Mouse (Mus musculus): ENCODE results near the gene Atp5b.
"Not testable (repeated sequence)": the region's sequence is repeated elsewhere in the genome, so short reads cannot be mapped to it uniquely, and the experiment has no call there.

The Atp5b gene

GRCm38 (mm10) chr10:128082880-128083421 is at the start of gene Atp5b:
TSS of gene Atp5b (plus strand) at chr10:128083273.
- DNase-seq, result peak; percentile 97

DNA sequence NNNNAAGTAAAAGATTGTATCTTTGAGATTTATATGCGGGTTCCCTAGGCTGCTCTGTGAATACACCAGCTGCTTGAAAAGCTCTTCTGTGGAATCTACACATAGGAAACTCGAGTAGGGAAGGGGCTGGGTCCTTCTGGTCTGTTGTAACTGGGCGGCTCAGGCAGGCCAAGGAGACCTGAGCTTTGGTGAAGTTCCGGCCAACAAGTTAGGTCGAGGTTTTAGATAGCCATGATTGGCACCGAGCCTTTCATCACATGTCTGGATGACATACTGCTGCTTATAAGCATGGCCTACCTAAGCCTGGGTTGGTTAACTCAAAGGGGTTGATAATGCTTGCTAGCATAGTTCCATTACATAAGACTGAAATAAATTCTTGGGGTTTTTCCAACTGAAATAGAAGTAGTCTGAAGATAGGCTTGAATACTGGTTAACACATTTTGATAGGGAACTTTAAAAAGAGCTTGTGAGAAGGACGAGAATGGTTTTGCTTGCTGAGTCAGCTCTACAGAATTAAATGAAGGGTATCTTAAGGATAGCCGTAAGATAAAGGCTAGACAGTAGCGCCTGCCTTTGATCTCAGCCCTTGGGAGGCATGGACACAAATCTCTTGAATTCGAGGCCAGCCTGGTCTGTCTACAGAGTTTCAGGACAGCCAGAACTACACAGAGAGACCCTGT is 46.2 kb upstream of the Atp5b start:
- DNase-seq, result peak; percentile 53

DNA sequence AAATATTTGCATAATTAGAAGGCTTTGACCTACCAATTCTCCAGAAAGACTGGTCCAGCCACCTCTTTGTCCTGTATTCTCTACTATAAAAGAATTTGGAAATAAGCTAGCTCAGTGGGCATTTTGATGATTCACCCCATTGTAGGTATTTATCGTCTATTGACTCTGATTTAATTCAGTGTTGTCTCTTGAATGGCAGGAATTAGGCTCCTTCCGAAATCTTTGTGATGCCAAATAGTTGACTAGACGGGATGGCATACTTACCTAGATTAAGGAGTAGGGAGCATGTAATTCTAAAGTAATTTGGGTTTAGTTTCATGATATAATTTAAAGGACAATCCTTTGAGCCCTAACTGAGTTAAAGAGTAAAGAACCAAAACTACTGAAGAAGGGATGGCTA is 45.2 kb upstream of the Atp5b start:
- no peak for DNase-seq

DNA sequence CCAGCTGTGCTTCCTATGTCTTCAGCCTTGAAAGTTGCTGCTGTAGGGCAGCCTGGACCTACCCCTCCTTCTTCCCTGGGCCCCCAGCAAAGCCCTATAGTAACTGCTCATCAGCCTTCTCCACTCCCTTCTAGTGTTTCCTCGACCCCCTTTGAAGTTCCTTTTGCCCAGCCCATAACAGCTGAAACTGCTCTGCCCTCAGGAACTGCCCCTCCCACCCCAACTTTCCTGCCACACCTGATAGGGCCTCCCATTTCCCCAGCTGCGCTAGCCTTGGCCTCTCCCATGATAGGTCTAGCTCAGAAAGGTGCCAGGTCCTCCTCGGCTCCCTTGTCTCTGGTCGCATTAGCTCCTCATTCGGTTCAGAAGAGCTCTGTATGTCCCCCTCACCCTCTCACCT is 43.9 kb upstream of the Atp5b start:
- peak; percentile 81 for DNase-seq

DNA sequence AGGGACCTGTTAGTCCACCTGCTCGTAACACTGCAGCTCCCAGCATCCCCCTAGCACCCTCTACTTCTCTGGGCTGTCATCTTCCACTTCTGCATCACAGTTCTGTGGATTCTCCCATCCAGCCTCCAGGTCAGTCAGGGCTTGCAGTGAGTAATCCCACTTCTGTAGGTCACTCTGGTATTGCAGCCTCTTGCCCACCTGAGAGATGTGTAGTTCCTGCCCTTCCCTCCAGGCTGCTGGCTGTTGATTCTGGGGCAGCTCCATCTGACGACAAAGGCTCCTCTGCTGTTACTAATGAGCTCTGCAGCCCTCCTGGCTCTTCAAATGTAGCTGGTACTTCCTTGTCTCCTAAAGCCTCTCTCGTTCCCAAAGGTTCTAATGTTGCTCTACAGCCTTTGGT is 43.2 kb upstream of the Atp5b start:
- DNase-seq, result no peak

DNA sequence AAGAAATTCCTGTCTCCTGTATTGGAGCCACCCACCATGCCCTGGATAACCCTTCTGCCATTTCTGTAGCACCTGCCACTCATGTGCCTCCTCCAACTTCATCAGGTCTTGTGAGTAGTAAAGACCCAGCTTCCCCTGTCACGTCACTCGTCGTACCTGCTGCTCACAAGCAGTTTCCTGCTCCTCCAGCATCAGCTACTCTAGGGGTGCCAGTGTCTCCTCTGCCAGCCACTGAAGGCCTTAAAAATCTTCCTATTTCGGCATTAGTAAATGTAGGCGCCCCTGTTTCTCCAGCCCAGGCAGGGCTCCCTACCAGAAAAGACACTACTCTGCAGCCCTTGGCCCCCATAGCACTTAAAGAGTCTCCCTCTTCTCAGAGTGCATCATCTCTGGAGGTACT is 42.8 kb upstream of the Atp5b start:
- DNase-seq, result no peak

DNA sequence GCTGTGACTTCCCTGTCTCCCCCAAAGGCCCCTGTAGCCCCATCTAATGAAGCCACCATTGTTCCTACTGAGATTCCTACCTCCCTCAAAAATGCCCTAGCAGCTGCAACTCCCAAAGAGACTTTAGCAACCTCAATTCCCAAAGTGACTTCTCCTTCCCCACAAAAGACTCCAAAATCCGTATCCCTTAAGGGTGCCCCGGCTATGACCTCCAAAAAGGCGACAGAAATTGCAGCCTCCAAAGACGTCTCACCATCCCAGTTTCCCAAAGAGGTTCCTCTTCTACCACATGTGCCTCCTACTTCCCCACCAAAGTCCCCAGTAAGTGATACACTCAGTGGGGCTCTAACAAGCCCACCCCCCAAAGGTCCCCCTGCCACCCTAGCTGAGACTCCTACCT is 41.4 kb upstream of the Atp5b start:
- no peak for DNase-seq

DNA sequence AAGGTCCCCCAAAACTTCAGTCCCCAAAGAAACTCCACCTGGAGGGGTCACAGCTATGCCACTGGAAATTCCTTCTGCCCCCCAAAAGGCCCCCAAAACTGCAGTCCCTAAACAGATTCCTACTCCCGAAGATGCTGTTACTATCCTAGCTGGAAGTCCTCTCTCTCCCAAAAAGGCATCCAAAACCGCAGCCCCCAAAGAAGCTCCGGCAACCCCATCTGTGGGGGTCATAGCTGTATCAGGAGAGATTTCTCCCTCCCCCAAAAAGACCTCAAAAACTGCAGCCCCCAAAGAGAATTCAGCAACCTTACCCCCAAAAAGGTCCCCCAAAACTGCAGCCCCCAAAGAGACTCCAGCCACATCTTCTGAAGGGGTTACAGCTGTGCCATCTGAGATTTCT is 40.6 kb upstream of the Atp5b start:
- no peak for DNase-seq

DNA sequence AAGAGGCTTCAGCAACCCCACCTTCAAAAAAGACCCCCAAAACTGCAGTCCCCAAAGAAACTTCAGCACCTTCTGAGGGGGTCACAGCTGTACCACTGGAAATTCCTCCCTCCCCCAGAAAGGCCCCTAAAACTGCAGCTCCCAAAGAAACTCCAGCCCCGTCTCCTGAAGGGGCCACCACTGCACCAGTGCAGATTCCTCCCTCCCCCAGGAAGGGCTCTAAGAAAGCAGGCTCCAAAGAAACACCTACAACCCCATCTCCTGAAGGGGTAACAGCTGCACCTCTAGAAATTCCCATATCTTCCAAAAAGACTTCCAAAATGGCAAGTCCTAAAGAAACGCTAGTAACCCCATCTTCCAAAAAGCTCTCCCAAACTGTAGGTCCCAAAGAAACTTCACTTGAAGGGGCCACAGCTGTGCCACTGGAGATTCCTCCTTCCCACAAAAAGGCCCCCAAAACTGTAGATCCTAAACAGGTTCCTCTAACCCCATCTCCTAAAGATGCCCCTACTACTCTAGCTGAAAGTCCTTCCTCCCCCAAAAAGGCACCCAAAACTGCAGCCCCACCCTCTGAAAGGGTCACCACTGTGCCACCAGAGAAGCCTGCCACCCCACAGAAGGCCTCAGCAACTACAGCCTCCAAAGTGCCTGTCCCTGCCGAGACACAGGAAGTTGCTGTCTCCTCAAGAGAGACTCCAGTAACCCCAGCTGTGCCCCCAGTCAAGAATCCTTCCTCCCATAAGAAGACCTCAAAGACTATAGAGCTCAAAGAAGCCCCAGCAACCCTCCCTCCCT is 39.8 kb upstream of the Atp5b start:
- no peak for DNase-seq

- no peak for DNase-seq
These were observed 34.9 kb upstream of the Atp5b start for GRCm38 (mm10) chr10:128048157-128048556.

GRCm38 (mm10) chr10:128049741-128050140 is 33.3 kb upstream of the Atp5b start:
- no peak for DNase-seq

DNA sequence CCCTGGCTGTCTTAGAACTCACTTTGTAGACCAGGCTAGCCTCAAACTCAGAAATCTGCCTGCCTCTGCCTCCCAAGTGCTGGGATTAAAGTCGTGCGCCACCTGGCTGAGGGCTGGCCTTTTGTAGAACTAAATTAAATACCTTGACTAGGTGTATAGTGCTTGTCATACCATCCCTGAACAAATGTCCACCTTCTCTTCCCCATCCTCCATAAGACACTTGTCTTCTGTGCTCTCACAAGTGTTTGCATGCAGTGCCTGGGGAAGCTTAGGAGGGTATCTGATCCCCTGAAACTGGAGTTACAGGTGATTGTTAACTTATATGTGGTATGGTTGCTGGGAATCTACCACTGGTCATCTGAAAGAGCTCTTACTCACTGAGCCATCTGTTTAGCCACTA is 32.7 kb upstream of the Atp5b start:
- DNase-seq, result no peak

DNA sequence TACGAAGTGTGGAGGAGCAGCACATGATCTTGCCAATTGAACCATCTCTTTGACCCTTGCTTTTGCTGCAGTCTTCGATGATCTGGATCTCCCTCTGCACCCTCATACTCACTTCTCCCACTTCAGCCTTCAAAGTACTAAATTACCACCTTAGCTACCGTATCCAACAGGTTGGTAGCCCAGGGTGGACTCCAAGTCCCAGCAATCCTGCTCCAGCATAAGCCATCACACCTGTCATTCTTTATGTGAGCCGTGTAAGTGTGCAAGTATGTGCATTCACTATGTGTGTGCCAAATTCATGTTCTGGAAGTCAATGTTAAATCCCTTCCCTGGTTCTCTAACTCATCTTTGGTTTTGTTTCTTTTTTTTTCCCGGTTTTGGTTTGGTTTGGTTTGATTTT is 31.5 kb upstream of the Atp5b start:
- DNase-seq, result no peak

DNA sequence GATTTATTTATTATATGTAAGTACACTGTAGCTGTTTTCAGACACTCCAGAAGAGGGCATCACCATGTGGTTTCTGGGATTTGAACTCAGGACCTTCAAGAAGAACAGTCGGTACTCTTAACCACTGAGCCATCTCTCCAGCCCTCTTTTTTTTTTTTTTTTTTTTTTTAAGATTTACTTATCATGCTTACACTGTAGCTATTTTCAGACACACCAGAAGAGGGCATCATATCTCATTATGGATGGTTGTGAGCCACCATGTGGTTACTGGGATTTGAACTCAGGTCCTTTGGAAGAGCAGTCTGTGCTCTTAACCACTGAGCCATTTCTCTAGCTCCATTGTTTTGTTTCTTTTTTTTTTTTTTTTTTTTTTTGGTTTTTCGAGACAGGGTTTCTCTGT is 30.9 kb upstream of the Atp5b start:
- not testable (repeated sequence) for DNase-seq

GRCm38 (mm10) chr10:128053001-128053400 is 30.1 kb upstream of the Atp5b start:
- no peak for DNase-seq

GRCm38 (mm10) chr10:128058184-128058583 is 24.9 kb upstream of the Atp5b start:
- DNase-seq, result no peak

DNA sequence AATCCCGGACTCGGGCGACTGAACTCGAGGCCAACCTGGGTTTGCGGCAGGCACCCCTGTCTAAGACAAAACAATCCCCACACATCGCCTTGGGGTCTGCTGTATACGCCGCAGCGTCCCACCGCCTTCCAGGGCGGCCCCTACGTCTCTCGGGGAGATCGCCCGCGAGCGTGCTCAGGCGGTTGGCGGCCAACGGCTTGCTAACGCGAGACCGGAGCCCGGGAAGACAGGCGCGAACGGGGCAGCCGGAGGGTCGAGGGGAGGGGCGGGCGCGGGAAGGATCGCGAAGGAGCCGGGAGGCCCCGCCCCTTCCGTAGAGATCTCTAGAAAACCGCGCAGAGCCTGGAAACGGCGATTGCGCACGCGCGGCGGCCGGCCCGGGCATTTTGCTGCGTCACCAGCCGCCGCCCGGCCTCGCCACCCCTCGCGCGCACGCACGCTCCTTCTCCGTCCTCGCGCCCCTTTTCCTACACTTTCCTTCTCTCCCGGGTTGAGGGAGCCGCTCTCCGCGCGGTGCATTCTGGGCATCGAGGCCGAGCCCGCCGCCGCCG is 24.4 kb upstream of the Atp5b start, which contains the start of gene Ptges3:
TSS of gene Ptges3 (plus strand) at position 354 of the 551 bp plus-strand sequence.
- DNase-seq, result peak; percentile 98

DNA sequence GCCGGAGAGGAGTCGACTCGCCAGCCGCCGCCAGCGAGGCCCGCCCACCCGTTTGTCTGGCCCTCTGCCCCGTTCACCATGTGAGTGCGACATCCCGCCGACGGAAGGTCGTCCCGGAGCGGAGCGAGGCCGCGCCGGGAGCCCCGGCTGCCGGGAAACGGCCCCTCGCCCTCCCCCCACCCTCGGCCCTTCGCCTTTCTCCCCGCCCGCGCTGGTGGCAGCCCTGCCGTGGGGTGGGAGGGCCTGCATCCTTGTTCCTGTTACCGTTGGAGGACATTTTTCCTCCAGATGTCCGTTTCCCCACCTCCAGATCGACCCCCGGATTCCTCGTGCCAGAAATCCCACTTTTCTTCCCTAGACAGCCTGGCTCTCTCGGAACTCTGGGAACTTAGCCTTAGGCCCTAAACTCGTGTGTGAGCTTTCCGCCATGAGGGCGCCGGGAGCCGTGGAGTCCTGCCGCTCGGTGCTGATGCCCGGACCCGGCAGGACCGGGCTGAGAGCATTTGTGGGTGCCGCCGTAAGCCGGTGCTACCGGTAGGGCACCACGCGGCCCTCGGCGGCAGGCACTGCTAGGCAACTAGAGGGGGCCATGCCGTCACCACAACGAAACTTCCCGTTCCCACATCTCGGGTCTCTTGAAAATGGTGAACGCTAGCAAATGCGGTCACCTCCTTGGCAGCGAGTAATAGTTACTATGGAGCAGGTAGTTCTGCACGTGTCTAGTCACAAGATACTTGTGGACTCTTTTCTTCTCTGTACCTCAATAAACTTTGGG is 23.7 kb upstream of the Atp5b start:
- peak; percentile 73 for DNase-seq

- DNase-seq, result peak; percentile 19
These were observed 22.0 kb upstream of the Atp5b start for GRCm38 (mm10) chr10:128061109-128061508.

GRCm38 (mm10) chr10:128062221-128062989 is 20.7 kb upstream of the Atp5b start:
- no peak for DNase-seq

DNA sequence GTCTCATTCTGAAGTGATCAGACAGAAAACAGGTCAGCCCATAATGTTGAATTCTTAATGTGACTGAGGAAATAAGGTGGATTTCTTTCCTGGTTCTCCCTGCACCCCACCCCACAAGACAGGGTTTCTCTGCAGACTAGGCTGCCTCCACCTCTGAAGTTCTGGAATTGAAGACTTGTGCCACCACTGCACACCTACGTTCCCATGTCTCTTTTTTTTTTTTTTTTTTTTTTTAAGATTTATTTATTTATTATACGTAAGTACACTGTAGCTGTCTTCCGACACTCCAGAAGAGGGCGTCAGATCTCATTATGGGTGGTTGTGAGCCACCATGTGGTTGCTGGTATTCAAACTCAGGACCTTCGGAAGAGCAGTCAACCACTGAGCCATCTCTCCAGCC is 17.0 kb upstream of the Atp5b start:
- DNase-seq, result no peak

DNA sequence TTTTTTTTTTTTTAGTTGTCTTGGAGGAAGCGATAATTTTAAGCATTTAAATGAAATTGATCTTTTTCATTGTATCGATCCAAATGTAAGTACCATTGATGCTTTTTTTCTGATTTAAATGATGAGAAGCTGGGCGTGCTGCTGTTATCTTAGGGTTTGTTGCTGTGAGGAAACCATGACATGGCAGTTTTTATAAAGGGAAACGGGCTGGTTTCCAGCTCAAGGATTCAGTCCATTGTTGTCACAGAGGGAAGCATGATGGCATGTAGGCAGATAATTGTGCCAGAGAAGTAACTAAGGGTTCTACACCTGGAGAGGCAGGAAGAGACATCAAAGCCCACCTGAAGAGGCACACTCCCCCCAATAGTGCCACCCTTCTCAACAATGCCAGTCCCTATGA is 13.9 kb upstream of the Atp5b start:
- DNase-seq, result peak; percentile 9

Measured in liver (tissue).